In genomic region chr11:76775533-76775932, GRCm38 (mm10) we compare ENCODE assay signal across 19 mouse cellular contexts. TPM values are rescaled to one million over a fixed set of nuclear protein-coding genes. Genes with fewer than 3 reads are reported as not detected.
DNase-seq lines count a peak whose midpoint lies in the region; ATAC-seq and TF ChIP-seq lines count a peak whose summit lies in the region.
"Had no signal": no experiment of that assay in that cellular context is flagged by ENCODE, and none has a peak within 500 bp of the region (broad histone marks: within the 10 kb centered on the region; RNA-seq: fewer than 3 reads in every experiment).

No protein-coding gene starts in this region.

- H3K4me1 ChIP-seq in heart, adult 2 months (ENCODE audit: control insufficient read depth, insufficient read depth, low read length), result peaks cover 3% of the 10 kb centered on the region; the same call in 1 of the 2 replicates
- no peaks in the 10 kb centered on the region for H3K4me1 ChIP-seq in intestine, embryonic 14.5 days (replicated peaks; ENCODE audit: control insufficient read depth, insufficient read depth, low read length)
- no peaks in the 10 kb centered on the region for H3K4me1 ChIP-seq in intestine, embryonic 16.5 days (ENCODE audit: control insufficient read depth, insufficient read depth, low read length)

- H3K36me3 ChIP-seq in heart, adult 2 months (ENCODE audit: control insufficient read depth, insufficient read depth, low read length), result no peaks in the 10 kb centered on the region
- H3K36me3 ChIP-seq in intestine, embryonic 14.5 days (ENCODE audit: control insufficient read depth, insufficient read depth, low read length), result peaks cover 10% of the 10 kb centered on the region
- H3K36me3 ChIP-seq in intestine, embryonic 16.5 days (ENCODE audit: control insufficient read depth, insufficient read depth, low read length), result no peaks in the 10 kb centered on the region

- no peak overlapping the region for H3K4me3 ChIP-seq in heart, adult 2 months
- no peak overlapping the region for H3K4me3 ChIP-seq in intestine, embryonic 14.5 days (ENCODE audit: low read depth, low read length)
- H3K4me3 ChIP-seq in intestine, embryonic 16.5 days (ENCODE audit: low read length), result no peak overlapping the region

- WGBS in heart, adult 2 months, result 84% methylated on average over 8 of the region's 8 CpGs
- 84% methylated on average over 8 of the region's 8 CpGs for WGBS in intestine, embryonic 14.5 days
- 84% methylated on average over 8 of the region's 8 CpGs for WGBS in intestine, embryonic 16.5 days

- no peak for TF ChIP-seq POLR2A in heart, adult 2 months (IDR thresholded peaks at IDR 0.05; ENCODE audit: insufficient read depth, low read depth, low read length)

- H3K27me3 ChIP-seq in heart, adult 2 months (ENCODE audit: control insufficient read depth, insufficient read depth, low read length), result no peaks in the 10 kb centered on the region
- no peaks in the 10 kb centered on the region for H3K27me3 ChIP-seq in intestine, embryonic 14.5 days (replicated peaks; ENCODE audit: control insufficient read depth, insufficient read depth, low read length)
- no peaks in the 10 kb centered on the region for H3K27me3 ChIP-seq in intestine, embryonic 16.5 days (replicated peaks; ENCODE audit: control insufficient read depth, insufficient read depth, low read length)
- H3K27me3 ChIP-seq: CH12.LX, Patski had no signal

- H3K9ac ChIP-seq in heart, adult 2 months (ENCODE audit: low read depth, low read length), result no peak overlapping the region
- no peak overlapping the region for H3K9ac ChIP-seq in intestine, embryonic 14.5 days (ENCODE audit: low read length)
- no peak overlapping the region for H3K9ac ChIP-seq in intestine, embryonic 16.5 days (ENCODE audit: low read depth, low read length)

- peak; percentile 74 for DNase-seq in heart, adult 11 months
- no peak for DNase-seq in heart, adult 2 months
- peak; percentile 23 for DNase-seq in intestine, embryonic 14.5 days (ENCODE audit: low spot score)
- DNase-seq: adrenal gland, adult 2 months; adrenal gland, adult 8-10 months; adrenal gland, postnatal 10 days; adrenal gland, postnatal 14 days; adrenal gland, postnatal 25 days; adrenal gland, postnatal 36 days; B cell, adult 2 months; cerebellum, adult 11 months; cerebellum, adult 11-12 months; cerebellum, adult 18-20 months had no signal

- ATAC-seq in intestine, embryonic 14.5 days (replicated peaks; ENCODE audit: low FRiP score, low TSS enrichment, low read depth), result no peak
- no peak for ATAC-seq in intestine, embryonic 16.5 days
- ATAC-seq: activated CD4-positive, CD25-positive, alpha-beta regulatory T cell, adult 4 months; CD4-positive, CD25-positive, alpha-beta regulatory T cell, adult 4 months; Patski had no signal

- no peak overlapping the region for H3K4me2 ChIP-seq in intestine, embryonic 14.5 days (ENCODE audit: low read length)
- H3K4me2 ChIP-seq in intestine, embryonic 16.5 days (ENCODE audit: low read depth, low read length), result no peak overlapping the region

- TF ChIP-seq CTCF in heart, adult 2 months (IDR thresholded peaks at IDR 0.05), result no peak

- no peaks in the 10 kb centered on the region for H3K9me3 ChIP-seq in intestine, embryonic 14.5 days (ENCODE audit: control insufficient read depth, low read length)
- no peaks in the 10 kb centered on the region for H3K9me3 ChIP-seq in intestine, embryonic 16.5 days (ENCODE audit: control insufficient read depth, low read length)
- H3K9me3 ChIP-seq: G1E had no signal

- H3K79me2 ChIP-seq in heart, adult 2 months (replicated peaks; ENCODE audit: control insufficient read depth, insufficient read depth, low read length), result no peaks in the 10 kb centered on the region

- no peak overlapping the region for H3K27ac ChIP-seq in heart, adult 2 months
- no peak overlapping the region for H3K27ac ChIP-seq in intestine, embryonic 14.5 days (ENCODE audit: low read depth)
- H3K27ac ChIP-seq in intestine, embryonic 16.5 days (ENCODE audit: low read length), result no peak overlapping the region

- TF ChIP-seq EP300 in heart, adult 2 months (IDR thresholded peaks at IDR 0.05; ENCODE audit: insufficient read depth, low read depth, low read length), result no peak

- intact Hi-C loops in heart, adult 2 months (cut with DNase I), result no loop called here

RNA-seq across cellular contexts. Expression of gene Gosr1, which starts 12.2 kb away (rescaled TPM):
- 10 to 100 TPM; 24.1 to 26.0 TPM for total RNA-seq in heart, adult 2 months (2021)
- 11.1 and 19.6 TPM in 2 replicates for polyA plus RNA-seq in heart, adult 2 months (2012; rRNA removed)
- polyA plus RNA-seq in intestine, embryonic 14.5 days (2014; fragmentation: Nextera tagmentation; extraction: Ambion mirVana), result 31.6 and 34.1 TPM in 2 replicates
- polyA plus RNA-seq in intestine, embryonic 16.5 days (2015; fragmentation: Nextera tagmentation; extraction: Ambion mirVana), result 28.5 and 30.3 TPM in 2 replicates

Comparison
In these comparisons a context has a peak if more than half of its experiments do, and no peak if none do; other contexts are left out.
1. DNase-seq: peak in heart, adult 11 months (single experiment) and intestine, embryonic 14.5 days (single experiment); none in heart, adult 2 months (0 of 2).